8 mouse cellular contexts compared by ENCODE assay signal in the genomic region with DNA sequence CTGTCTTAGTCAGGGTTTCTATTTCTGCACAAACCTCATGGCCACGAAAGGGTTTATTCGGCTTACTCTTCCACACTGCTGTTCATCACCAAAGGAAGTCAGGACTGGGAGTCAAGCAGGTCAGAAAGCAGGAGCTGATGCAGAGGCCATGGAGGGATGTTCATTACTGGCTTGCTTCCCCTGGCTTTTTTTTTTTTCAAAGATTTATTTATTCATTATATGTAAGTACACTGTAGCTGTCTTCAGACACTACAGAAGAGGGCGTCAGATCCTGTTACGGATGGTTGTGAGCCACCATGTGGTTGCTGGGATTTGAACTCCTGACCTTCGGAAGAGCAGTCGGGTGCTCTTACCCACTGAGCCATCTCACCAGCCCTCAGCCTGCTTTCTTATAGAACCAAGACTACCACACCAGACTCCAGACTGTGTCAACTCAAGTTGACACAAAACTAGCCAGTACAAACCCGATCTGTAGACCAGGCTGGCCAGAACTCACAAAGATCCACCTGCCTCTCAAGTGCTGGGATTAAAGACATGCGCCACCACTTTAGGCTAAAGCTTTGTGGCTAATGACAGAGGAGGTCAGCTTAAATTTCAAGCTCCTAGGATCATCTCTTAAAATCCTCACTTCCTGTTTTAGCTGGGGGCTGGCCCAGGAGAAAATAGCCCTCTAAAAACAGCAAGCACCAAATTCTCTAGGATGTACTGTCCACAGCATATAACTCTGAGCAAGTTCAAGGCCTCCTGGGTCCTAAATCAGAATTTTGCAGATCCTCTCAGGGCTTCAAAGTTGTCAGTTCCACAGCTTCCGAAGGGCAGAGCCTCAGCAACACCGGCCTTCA. TPM values are rescaled to one million over a fixed set of nuclear protein-coding genes. Genes with fewer than 3 reads are reported as not detected.
A peak's percentile ranks its signal among the peaks of the same experiment; 100 is the strongest.
DNase-seq lines count a peak whose midpoint lies in the region; ATAC-seq and TF ChIP-seq lines count a peak whose summit lies in the region.
"Not testable (repeated sequence)": the region's sequence is repeated elsewhere in the genome, so short reads cannot be mapped to it uniquely, and the experiment has no call there.

No protein-coding gene starts in this region.

- H3K27ac ChIP-seq in CH12.LX (ENCODE audit: insufficient read depth, low read depth), result peak overlapping the region; percentile 82
- 0 out of 2 replicates have a peak overlapping the region, but pooled peaks have one; percentile 24 for H3K27ac ChIP-seq in embryonic facial prominence, embryonic 12.5 days
- 0 out of 2 replicates have a peak overlapping the region, but pooled peaks have one; percentile 9 for H3K27ac ChIP-seq in hindbrain, embryonic 14.5 days
- H3K27ac ChIP-seq in left cerebral cortex, adult 2 months, result peak overlapping the region; percentile 94
- H3K27ac ChIP-seq in midbrain, embryonic 14.5 days (replicated peaks; ENCODE audit: low read depth, low read length), result peak overlapping the region; percentile 62
- H3K27ac ChIP-seq in spleen, adult 2 months (ENCODE audit: insufficient read depth, low read length), result peak overlapping the region; percentile 80

- 65% methylated on average over 10 of the region's 10 CpGs for WGBS in embryonic facial prominence, embryonic 12.5 days
- WGBS in hindbrain, embryonic 14.5 days, result 73% methylated on average over 10 of the region's 10 CpGs
- 59% methylated on average over 10 of the region's 10 CpGs for WGBS in lung, adult 2 months
- WGBS in midbrain, embryonic 14.5 days, result 74% methylated on average over 10 of the region's 10 CpGs
- 64% methylated on average over 10 of the region's 10 CpGs for WGBS in spleen, adult 2 months

- H3K27me3 ChIP-seq in CH12.LX (replicated peaks); embryonic facial prominence, embryonic 12.5 days; hindbrain, embryonic 14.5 days (ENCODE audit: control insufficient read depth, insufficient read depth, low read length); midbrain, embryonic 14.5 days (ENCODE audit: control insufficient read depth, insufficient read depth, low read length); spleen, adult 2 months (ENCODE audit: control insufficient read depth, insufficient read depth, low read length): not testable (repeated sequence)

- not testable (repeated sequence) for H3K79me2 ChIP-seq in CH12.LX (replicated peaks; ENCODE audit: control insufficient read depth, extremely low read depth, insufficient read depth, poor library complexity, severe bottlenecking)

- intact Hi-C loops in left cerebral cortex, adult 2 months (cut with DNase I), result loop anchor here (2.0 kb wide), 1 partner anchor 157 kb away; no protein-coding TSS in a partner anchor

- H3K36me3 ChIP-seq in CH12.LX (replicated peaks in 1 of 2; ENCODE audit: control insufficient read depth in 1 of 2, insufficient read depth in 1 of 2, low read length in 1 of 2), result peaks cover 4 to 20% of the 10 kb centered on the region in 2 experiments
- not testable (repeated sequence) for H3K36me3 ChIP-seq in embryonic facial prominence, embryonic 12.5 days; hindbrain, embryonic 14.5 days (replicated peaks; ENCODE audit: control insufficient read depth, insufficient read depth); midbrain, embryonic 14.5 days (ENCODE audit: control insufficient read depth, insufficient read depth, low read length); spleen, adult 2 months (ENCODE audit: control insufficient read depth, insufficient read depth, low read length)

- not testable (repeated sequence) for TF ChIP-seq POLR2A in CH12.LX (IDR thresholded peaks at IDR 0.05; ENCODE audit: low read depth, low read length); lung, adult 2 months (IDR thresholded peaks at IDR 0.05; ENCODE audit: borderline replicate concordance, extremely low read depth, low read depth, low read length); spleen, adult 2 months (IDR thresholded peaks at IDR 0.05; ENCODE audit: low read depth, low read length)

- dilution Hi-C loops in CH12.LX (cut with MboI; ENCODE audit: extremely low pct_ligation_motif_present, extremely low pct_unique_long_range_greater_than_20kb, low sequenced_read_pairs), result not testable (repeated sequence)

- peak; percentile 67 for DNase-seq in CH12.LX (ENCODE audit: extremely low read depth)
- DNase-seq in hindbrain, embryonic 14.5 days (ENCODE audit: low spot score); left cerebral cortex, adult 2 months (ENCODE audit: extremely low spot score in 1 of 2, low spot score in 2 of 2); lung, adult 2 months; midbrain, embryonic 14.5 days; spleen, adult 2 months (ENCODE audit: low read depth in 1 of 2, low spot score in 2 of 2): not testable (repeated sequence)

- H3K9ac ChIP-seq in CH12.LX (ENCODE audit: insufficient read depth, low read depth), result peak overlapping the region; percentile 60
- H3K9ac ChIP-seq in embryonic facial prominence, embryonic 12.5 days, result peak overlapping the region; percentile 53
- peak overlapping the region; percentile 70 for H3K9ac ChIP-seq in hindbrain, embryonic 14.5 days
- H3K9ac ChIP-seq in midbrain, embryonic 14.5 days (replicated peaks; ENCODE audit: low read length), result peak overlapping the region; percentile 69

- not testable (repeated sequence) for H3K9me3 ChIP-seq in CH12.LX (replicated peaks; ENCODE audit: low read length); embryonic facial prominence, embryonic 12.5 days; hindbrain, embryonic 14.5 days (ENCODE audit: control insufficient read depth, low read length); midbrain, embryonic 14.5 days (ENCODE audit: control insufficient read depth, low read length)

- TF ChIP-seq CTCF in CH12.LX (conservative IDR thresholded peaks at IDR 0.05 in 1 of 2, IDR thresholded peaks at IDR 0.05 in 1 of 2; ENCODE audit: low read depth in 2 of 2, low read length in 2 of 2), result peak in 1 of 2 experiments; percentile 19; a peak in 2 of 4 replicates
- not testable (repeated sequence) for TF ChIP-seq CTCF in left cerebral cortex, adult 2 months (IDR thresholded peaks at IDR 0.05); lung, adult 2 months (IDR thresholded peaks at IDR 0.05; ENCODE audit: insufficient read depth, low read length); spleen, adult 2 months (IDR thresholded peaks at IDR 0.05; ENCODE audit: extremely low read depth, insufficient read depth, insufficient read length, insufficient replicate concordance)

- H3K4me3 ChIP-seq in CH12.LX (replicated peaks in 1 of 3; ENCODE audit: low read depth in 2 of 3, low read length in 2 of 3, poor library complexity in 1 of 3), result peak overlapping the region; percentile 65 to 82 (median 69)
- peak overlapping the region; percentile 46 for H3K4me3 ChIP-seq in embryonic facial prominence, embryonic 12.5 days
- peak overlapping the region; percentile 42 for H3K4me3 ChIP-seq in hindbrain, embryonic 14.5 days (replicated peaks; ENCODE audit: low read length)
- H3K4me3 ChIP-seq in left cerebral cortex, adult 2 months, result peak overlapping the region; percentile 61
- H3K4me3 ChIP-seq in lung, adult 2 months (replicated peaks; ENCODE audit: extremely low read depth, low read depth, low read length), result peak overlapping the region; percentile 69
- H3K4me3 ChIP-seq in midbrain, embryonic 14.5 days (replicated peaks; ENCODE audit: low read depth, low read length), result peak overlapping the region; percentile 55
- H3K4me3 ChIP-seq in spleen, adult 2 months (ENCODE audit: extremely low read depth, insufficient read depth, insufficient read length), result peak overlapping the region; percentile 78

- H3K4me1 ChIP-seq in CH12.LX (ENCODE audit: control insufficient read depth in 1 of 2, insufficient read depth in 2 of 2), result peaks cover 17 to 68% of the 10 kb centered on the region in 2 experiments
- H3K4me1 ChIP-seq in embryonic facial prominence, embryonic 12.5 days; hindbrain, embryonic 14.5 days (replicated peaks; ENCODE audit: control insufficient read depth, insufficient read depth, low read length); lung, adult 2 months (ENCODE audit: control insufficient read depth, insufficient read depth, low read length); midbrain, embryonic 14.5 days (ENCODE audit: control insufficient read depth, insufficient read depth, low read length); spleen, adult 2 months (ENCODE audit: control insufficient read depth, insufficient read depth, insufficient read length): not testable (repeated sequence)

- not testable (repeated sequence) for TF ChIP-seq EP300 in CH12.LX (IDR thresholded peaks at IDR 0.05; ENCODE audit: low read length)

- not testable (repeated sequence) for TF ChIP-seq RAD21 in CH12.LX (IDR thresholded peaks at IDR 0.05; ENCODE audit: low read depth, low read length)

- ATAC-seq in embryonic facial prominence, embryonic 12.5 days (ENCODE audit: insufficient number of reproducible peaks, insufficient read depth, low FRiP score, low TSS enrichment), result peak; percentile 5; the same call in 1 of the 2 replicates
- ATAC-seq in granulocyte monocyte progenitor cell, adult 5-6 weeks (replicated peaks; ENCODE audit: poor library complexity, severe bottlenecking), result peak; percentile 41
- ATAC-seq in hindbrain, embryonic 14.5 days (ENCODE audit: low FRiP score); midbrain, embryonic 14.5 days (ENCODE audit: low FRiP score, low TSS enrichment): not testable (repeated sequence)

- in situ Hi-C loops in CH12.LX (cut with MboI; ENCODE audit: low pct_ligation_motif_present, low pct_unique_long_range_greater_than_20kb, low sequenced_read_pairs), result loop anchor here (5.0 kb wide), 1 partner anchor 167 kb away; no protein-coding TSS in a partner anchor

- H3K4me2 ChIP-seq in CH12.LX (ENCODE audit: insufficient read depth, low read depth, poor library complexity, severe bottlenecking), result peak overlapping the region; percentile 59
- H3K4me2 ChIP-seq in embryonic facial prominence, embryonic 12.5 days (replicated peaks), result peak overlapping the region; percentile 59
- peak overlapping the region; percentile 75 for H3K4me2 ChIP-seq in hindbrain, embryonic 14.5 days (replicated peaks)
- H3K4me2 ChIP-seq in midbrain, embryonic 14.5 days (ENCODE audit: low read length), result peak overlapping the region; percentile 80

RNA-seq across cellular contexts. Expression of gene Adcy9, which starts 54.0 kb away (rescaled TPM):
- total RNA-seq in CH12.LX (2012; rRNA removed), result 2.2 and 3.1 TPM in 2 replicates
- total RNA-seq in CH12.LX (2014; rRNA removed), result 1.0 and 1.1 TPM in 2 replicates
- 0.97 and 1.2 TPM in 2 replicates for polyA plus RNA-seq in CH12.LX (2012; ENCODE audit: insufficient read length, low read depth)
- 1.5 and 2.2 TPM in 2 replicates for polyA plus RNA-seq in embryonic facial prominence, embryonic 12.5 days (2016; fragmentation: Nextera tagmentation; extraction: Ambion mirVana)
- total RNA-seq in granulocyte monocyte progenitor cell, adult 5-6 weeks (2014; fragmentation: Nextera tagmentation), result 1.5 and 2.9 TPM in 2 replicates
- total RNA-seq in granulocyte monocyte progenitor cell, adult 5-6 weeks (2017), result 2.5 and 4.7 TPM in 2 replicates
- polyA plus RNA-seq in hindbrain, embryonic 14.5 days (2014; fragmentation: Nextera tagmentation; extraction: Ambion mirVana), result 6.3 and 7.2 TPM in 2 replicates
- 10 to 100 TPM; 73.3 to 80.4 TPM for total RNA-seq in left cerebral cortex, adult 2 months (2021)
- 19.8 and 20.8 TPM in 2 replicates for polyA plus RNA-seq in lung, adult 2 months (2012; rRNA removed)
- 5.3 and 5.8 TPM in 2 replicates for polyA plus RNA-seq in midbrain, embryonic 14.5 days (2014; fragmentation: Nextera tagmentation; extraction: Ambion mirVana)
- 3.3 and 3.5 TPM in 2 replicates for polyA plus RNA-seq in spleen, adult 2 months (2012; rRNA removed)

Comparison
In these comparisons a context has a peak if more than half of its experiments do, and no peak if none do; other contexts are left out.
1. H3K27ac ChIP-seq: peak in every context shown above with its lines; median percentile 94 in left cerebral cortex, adult 2 months; 82 in CH12.LX; 80 in spleen, adult 2 months; 62 in midbrain, embryonic 14.5 days; 24 in embryonic facial prominence, embryonic 12.5 days; 9 in hindbrain, embryonic 14.5 days.